Mouse (Mus musculus) E14TG2a.4 (cell line): ENCODE measurements at regions not wholly inside any gene's neighbourhood (a gene's known extent, or its start where the extent isn't known, plus 50 kb on each side); places are given as distances from the start of the nearest gene placed in this dataset.

Experiments
- CTCF ChIP-seq: conservative IDR thresholded peaks from 2 replicates; pipeline ENCODE4 v1.5.1; 2014; ENCODE audit warnings: low read length
- NANOG ChIP-seq: IDR thresholded peaks from 2 replicates; pipeline ENCODE4 v1.6.1; 2014; ENCODE audit warnings: borderline replicate concordance, low read length, mixed read lengths

- TF ChIP-seq CTCF (no peak), NANOG (no peak)
Observed at GRCm38 (mm10) chr17:51287878-51288277, 108.7 kb upstream of the Tbc1d5 start.
